Mouse (Mus musculus): ENCODE measurements at regions not wholly inside any gene's neighbourhood (a gene's known extent, or its start where the extent isn't known, plus 50 kb on each side); places are given as distances from the start of the nearest gene placed in this dataset.
A peak's percentile ranks its signal among the peaks of the same experiment; 100 is the strongest.

DNA sequence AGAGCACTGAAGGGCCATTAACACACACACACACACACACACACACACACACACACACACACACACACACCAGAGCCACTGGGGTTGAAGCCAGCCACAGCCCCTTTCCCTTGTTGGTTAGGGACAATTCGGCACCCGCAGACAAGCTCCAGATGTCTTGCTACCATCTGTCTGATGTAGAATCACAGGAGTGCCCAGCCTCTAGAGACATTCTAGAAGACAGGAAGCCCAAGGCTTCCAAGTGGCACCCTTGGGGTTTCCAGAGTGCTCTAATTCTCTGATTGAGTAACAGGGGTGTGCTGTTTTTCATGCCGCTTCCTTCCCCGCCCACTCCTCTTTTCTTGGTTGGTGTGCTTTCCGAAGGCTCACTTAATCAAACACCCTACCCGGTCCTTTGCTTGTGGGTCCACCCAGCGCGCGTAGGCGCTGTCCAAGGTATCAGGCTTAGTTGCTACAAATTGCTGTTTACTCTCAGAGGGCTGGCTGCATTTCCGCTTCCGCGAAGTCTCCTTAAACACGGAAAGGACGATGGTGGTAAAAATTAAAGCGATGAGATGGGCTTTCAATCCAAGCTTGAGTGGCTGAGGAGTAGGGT, 59.5 kb upstream of the Zbtb18 start:
- ATAC-seq = no peak
- WGBS = 21% methylated on average over 16 of the region's 16 CpGs
- no peak overlapping the region for H3K4me2 ChIP-seq (replicated peaks)
- H3K4me1 ChIP-seq (replicated peaks) = no peaks in the 10 kb centered on the region
- no peak overlapping the region for H3K4me3 ChIP-seq (replicated peaks)
- H3K36me3 ChIP-seq = no peaks in the 10 kb centered on the region
- H3K9ac ChIP-seq (replicated peaks) = no peak overlapping the region
- H3K9me3 ChIP-seq = no peaks in the 10 kb centered on the region
- H3K27ac ChIP-seq = no peak overlapping the region
- H3K27me3 ChIP-seq = no peaks in the 10 kb centered on the region

DNA sequence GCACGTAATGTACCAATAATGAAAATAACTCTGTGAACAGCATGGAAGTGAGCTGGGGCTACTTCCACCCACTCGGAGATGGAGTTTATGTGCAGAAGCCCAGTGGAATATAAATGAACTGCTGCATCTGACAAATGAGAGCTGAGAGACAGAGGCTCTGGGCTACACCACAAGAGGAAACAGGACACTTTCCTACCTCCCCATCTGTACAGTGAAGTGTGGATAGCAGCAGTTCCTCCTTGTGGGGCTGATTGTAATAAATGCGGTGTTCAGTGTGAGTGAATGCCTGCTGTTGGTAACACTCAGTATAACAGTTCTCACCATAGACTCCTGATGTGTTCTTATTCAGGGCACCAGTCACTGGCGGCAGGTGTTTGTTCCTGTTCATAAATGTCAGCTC, 60.0 kb upstream of the Zbtb18 start:
- no peak overlapping the region for H3K9ac ChIP-seq (replicated peaks)
- WGBS = 85% methylated on average over 4 of the region's 4 CpGs

DNA sequence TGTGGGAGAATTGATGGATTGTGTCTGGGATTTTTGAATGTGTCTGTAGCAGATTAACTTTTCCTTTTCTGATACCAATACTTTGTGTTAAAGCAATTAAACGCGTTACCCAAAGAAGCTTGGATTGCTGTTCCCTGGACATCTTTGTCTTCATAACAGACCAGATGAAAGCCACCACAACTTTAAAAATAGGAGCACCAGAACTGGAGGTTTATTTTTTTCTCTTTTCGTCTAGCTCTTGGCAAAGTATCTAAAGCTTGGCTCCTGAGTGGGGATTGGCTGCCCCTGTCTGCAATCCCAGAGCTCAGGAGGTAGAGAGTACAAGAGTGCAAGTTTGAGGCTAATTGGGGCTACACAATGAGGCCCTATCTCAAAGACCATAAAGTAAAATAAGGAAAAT, 64.0 kb upstream of the Zbtb18 start:
- 78% methylated on average over 3 of the region's 3 CpGs for WGBS
- H3K27me3 ChIP-seq = no peaks in the 10 kb centered on the region

More for the DNA sequence above, 60.0 kb upstream of the Zbtb18 start:
- Histone ChIP-seq H3K9me3 (no peaks in the 10 kb centered on the region), H3K4me1 (replicated peaks) (no peaks in the 10 kb centered on the region), H3K4me2 (replicated peaks) (no peak overlapping the region), H3K4me3 (replicated peaks) (no peak overlapping the region), H3K36me3 (no peaks in the 10 kb centered on the region), H3K27me3 (no peaks in the 10 kb centered on the region), H3K27ac (no peak overlapping the region)
- ATAC-seq = no peak

DNA sequence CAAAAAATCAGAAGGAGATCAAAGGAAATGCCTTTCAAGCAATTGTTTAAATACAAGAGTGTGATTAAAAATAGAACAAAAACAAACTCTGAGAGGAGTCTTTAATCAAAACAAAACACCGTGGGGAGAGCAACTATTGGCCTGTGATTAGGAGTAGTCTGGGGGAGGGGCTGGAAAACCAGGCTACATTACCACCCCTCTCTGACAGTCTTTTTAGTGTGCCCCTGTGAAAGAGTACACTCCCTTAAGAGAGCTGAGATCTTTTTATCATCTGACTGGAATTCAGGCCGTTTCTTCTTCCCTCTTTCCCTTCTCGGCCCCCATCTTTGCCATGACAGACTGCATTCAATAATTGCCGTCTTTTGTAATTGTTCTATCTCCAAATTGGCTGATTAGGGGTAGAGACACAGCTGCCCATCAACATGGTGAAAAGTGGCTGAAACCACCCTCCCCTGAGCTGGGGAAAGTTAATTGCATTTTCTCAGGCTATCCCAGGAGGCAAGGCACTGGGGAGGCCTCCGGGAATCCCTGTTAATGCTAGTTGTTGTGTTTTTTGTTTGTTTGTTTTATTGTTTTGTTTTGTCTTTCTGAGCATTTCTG, 68.8 kb upstream of the Zbtb18 start:
- ATAC-seq = peak; percentile 62; the same call in 1 of the 2 replicates
- H3K4me3 ChIP-seq (replicated peaks) = no peak overlapping the region
- peaks cover 14% of the 10 kb centered on the region for H3K4me1 ChIP-seq (replicated peaks)
- 3% methylated on average over 5 of the region's 5 CpGs for whole genome bisulfite sequencing
- no peak overlapping the region for H3K9ac ChIP-seq (replicated peaks)
- H3K27ac ChIP-seq = no peak overlapping the region
- no peaks in the 10 kb centered on the region for H3K9me3 ChIP-seq
- no peaks in the 10 kb centered on the region for H3K36me3 ChIP-seq
- H3K4me2 ChIP-seq (replicated peaks) = no peak overlapping the region
- H3K27me3 ChIP-seq = no peaks in the 10 kb centered on the region

More for the DNA sequence above, 64.0 kb upstream of the Zbtb18 start:
- Histone ChIP-seq H3K36me3 (no peaks in the 10 kb centered on the region), H3K9me3 (no peaks in the 10 kb centered on the region), H3K9ac (replicated peaks) (no peak overlapping the region), H3K27ac (no peak overlapping the region), H3K4me1 (replicated peaks) (peaks cover 11% of the 10 kb centered on the region), H3K4me3 (replicated peaks) (no peak overlapping the region), H3K4me2 (replicated peaks) (no peak overlapping the region)
- no peak for ATAC-seq

DNA sequence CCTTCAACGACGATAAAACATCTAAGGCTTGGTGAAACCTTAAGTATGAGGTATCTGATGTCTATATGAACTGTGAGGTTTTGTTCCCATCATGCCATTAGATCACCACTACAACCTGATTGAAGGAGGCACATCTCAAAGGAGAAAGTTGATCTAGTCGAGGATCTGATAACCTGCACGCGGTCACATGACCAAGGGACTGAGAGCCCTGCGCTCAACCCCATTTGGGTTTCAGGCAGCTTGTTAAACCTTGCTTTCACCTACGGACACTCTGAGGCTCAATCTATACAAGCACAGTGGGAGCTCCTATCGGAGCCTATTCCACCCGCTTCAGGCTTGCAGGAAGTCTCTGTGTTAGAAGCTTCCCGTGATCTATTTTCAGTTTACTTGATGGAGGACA, 70.1 kb upstream of the Zbtb18 start:
- WGBS = 71% methylated on average over 10 of the region's 10 CpGs
- Histone ChIP-seq H3K27ac (no peak overlapping the region), H3K4me1 (replicated peaks) (peaks cover 18% of the 10 kb centered on the region), H3K4me3 (replicated peaks) (no peak overlapping the region), H3K9ac (replicated peaks) (no peak overlapping the region), H3K36me3 (no peaks in the 10 kb centered on the region), H3K4me2 (replicated peaks) (no peak overlapping the region), H3K27me3 (no peaks in the 10 kb centered on the region), H3K9me3 (no peaks in the 10 kb centered on the region)
- no peak for ATAC-seq

DNA sequence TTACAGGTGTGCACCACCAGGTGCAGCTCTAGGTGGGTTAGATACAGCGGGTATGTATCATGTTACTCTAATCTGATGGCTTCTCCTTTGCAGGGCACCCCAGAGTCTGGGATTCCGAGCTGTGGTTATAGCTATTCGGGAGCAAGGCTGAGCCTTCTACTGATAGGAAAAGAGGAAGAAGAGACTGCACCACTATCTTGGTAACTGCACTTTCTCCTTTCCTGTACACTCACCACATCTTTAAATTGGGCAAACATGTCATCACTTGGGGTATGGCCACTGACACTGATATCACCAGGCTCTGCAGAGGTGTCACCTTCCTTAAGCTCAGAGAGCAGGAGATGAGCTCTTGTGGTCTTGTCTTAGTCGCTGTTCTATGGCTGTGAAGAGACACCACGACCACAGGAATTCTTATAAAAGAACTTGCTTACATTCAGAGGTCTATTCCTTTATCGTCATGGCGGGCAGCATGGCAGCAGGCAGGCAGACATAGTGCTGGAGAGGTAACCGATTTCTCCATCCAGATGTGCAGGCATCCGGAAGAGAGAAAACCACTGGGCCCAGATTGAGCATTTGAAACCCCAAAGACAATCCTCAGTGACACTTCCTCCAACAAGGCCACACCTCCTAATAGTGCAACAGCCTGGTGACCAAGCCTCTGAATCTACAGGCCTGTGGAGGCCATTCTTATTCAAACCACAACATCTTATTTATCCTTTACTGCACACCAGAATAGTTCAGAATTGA, 74.1 kb upstream of the Zbtb18 start:
- H3K4me1 ChIP-seq (replicated peaks) = peaks cover 19% of the 10 kb centered on the region
- H3K27ac ChIP-seq = no peak overlapping the region
- no peaks in the 10 kb centered on the region for H3K36me3 ChIP-seq
- no peak overlapping the region for H3K9ac ChIP-seq (replicated peaks)
- no peaks in the 10 kb centered on the region for H3K9me3 ChIP-seq
- no peaks in the 10 kb centered on the region for H3K27me3 ChIP-seq
- no peak overlapping the region for H3K4me2 ChIP-seq (replicated peaks)
- WGBS = 90% methylated on average over 9 of the region's 9 CpGs
- no peak overlapping the region for H3K4me3 ChIP-seq (replicated peaks)
- ATAC-seq = no peak

DNA sequence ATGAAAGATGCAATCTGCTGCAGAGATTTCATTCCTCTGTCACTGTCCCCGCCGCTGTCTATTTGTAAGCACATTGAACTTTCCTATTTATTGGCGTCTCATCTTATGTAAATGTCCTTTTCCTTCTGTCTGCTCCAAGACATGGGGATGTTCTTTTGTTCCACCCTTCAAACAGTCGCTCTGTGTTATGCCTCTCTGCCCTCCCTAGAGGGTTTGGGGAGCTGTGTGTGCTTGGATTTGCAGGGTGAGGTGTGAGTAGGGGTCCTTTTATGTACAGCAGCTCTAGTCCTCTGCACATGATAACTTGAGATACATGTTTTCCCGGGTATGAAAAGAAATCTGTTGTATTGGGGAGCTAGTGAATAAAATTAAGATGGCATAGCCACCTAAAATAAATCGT, 75.2 kb upstream of the Zbtb18 start:
- peak; percentile 89 for ATAC-seq
- H3K27me3 ChIP-seq = no peaks in the 10 kb centered on the region
- peaks cover 16% of the 10 kb centered on the region for H3K4me1 ChIP-seq (replicated peaks)
- H3K9me3 ChIP-seq = no peaks in the 10 kb centered on the region
- no peaks in the 10 kb centered on the region for H3K36me3 ChIP-seq
- H3K4me2 ChIP-seq (replicated peaks) = no peak overlapping the region
- WGBS = 29% methylated on average over 6 of the region's 6 CpGs
- no peak overlapping the region for H3K27ac ChIP-seq
- no peak overlapping the region for H3K9ac ChIP-seq (replicated peaks)
- no peak overlapping the region for H3K4me3 ChIP-seq (replicated peaks)

DNA sequence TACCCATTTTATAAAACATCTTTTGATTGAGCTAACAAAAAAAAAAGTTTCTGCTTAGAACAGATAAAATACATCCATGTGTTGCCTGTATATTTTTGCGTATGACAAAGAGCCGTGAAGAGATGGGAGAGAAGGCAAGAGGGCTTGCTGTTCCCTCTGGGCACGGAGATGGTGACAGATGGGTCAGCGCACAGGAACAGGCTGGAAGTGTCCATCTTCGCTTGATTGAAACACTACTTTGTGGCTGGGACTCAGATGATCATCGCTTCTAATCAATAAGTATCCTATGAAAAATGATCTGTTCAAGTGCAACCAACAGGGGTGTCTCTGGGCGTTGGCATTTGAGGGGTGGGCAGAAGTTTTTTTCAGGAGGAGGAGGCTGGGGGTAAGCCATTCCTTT, 75.7 kb upstream of the Zbtb18 start:
- H3K9me3 ChIP-seq = no peaks in the 10 kb centered on the region
- no peak overlapping the region for H3K4me3 ChIP-seq (replicated peaks)
- H3K36me3 ChIP-seq = no peaks in the 10 kb centered on the region
- peaks cover 16% of the 10 kb centered on the region for H3K4me1 ChIP-seq (replicated peaks)
- H3K27me3 ChIP-seq = no peaks in the 10 kb centered on the region
- WGBS = 58% methylated on average over 7 of the region's 7 CpGs
- no peak overlapping the region for H3K9ac ChIP-seq (replicated peaks)
- ATAC-seq = peak; percentile 30; the same call in 1 of the 2 replicates
- H3K4me2 ChIP-seq (replicated peaks) = no peak overlapping the region
- 0 out of 2 replicates have a peak overlapping the region, but pooled peaks have one; percentile 26 for H3K27ac ChIP-seq

DNA sequence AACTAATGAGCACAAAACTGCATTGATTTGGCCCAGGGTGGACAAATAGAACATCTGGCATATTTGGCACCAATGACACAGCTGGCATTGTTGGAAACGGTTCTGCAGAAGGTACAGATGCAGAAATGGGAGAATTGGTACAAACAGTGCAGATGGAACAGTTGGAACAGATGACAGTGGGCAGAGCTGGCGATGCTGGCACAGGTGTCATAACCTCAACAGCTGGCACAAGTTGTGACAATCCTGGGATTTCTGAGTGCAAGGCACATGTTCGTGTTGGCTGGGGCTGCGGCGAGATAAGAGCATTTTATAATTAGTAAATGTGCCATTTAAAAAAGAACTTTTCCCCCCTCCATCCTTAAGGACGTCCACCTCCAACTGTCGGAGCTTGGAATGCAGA, 77.8 kb upstream of the Zbtb18 start:
- Histone ChIP-seq H3K4me2 (replicated peaks) (no peak overlapping the region), H3K27me3 (no peaks in the 10 kb centered on the region), H3K4me1 (replicated peaks) (peaks cover 16% of the 10 kb centered on the region), H3K4me3 (replicated peaks) (no peak overlapping the region), H3K9me3 (no peaks in the 10 kb centered on the region), H3K9ac (replicated peaks) (no peak overlapping the region), H3K27ac (no peak overlapping the region), H3K36me3 (no peaks in the 10 kb centered on the region)
- 87% methylated on average over 7 of the region's 7 CpGs for WGBS
- no peak for ATAC-seq

DNA sequence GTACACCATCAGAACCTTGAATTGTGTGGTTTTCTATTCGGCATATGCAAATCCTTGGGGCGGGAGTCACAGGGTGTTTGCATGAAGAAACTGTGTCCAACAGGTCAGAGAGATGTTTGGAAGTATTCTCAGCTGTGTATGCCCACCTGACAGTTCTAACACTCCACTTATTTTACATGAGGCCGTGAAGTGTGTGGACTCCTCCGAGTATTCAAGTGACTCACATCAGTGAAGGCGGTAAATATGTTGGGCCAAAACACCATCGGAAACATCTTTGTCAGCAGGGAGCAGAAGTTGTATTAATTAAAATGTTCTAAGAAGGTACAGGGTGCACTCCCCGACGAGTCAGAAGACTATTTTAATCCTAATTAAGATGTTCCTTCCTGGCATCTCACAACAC, 79.8 kb upstream of the Zbtb18 start:
- no peak for ATAC-seq
- Histone ChIP-seq H3K9me3 (no peaks in the 10 kb centered on the region), H3K27ac (no peak overlapping the region), H3K36me3 (no peaks in the 10 kb centered on the region), H3K4me3 (replicated peaks) (no peak overlapping the region), H3K4me1 (replicated peaks) (peaks cover 15% of the 10 kb centered on the region), H3K4me2 (replicated peaks) (no peak overlapping the region), H3K27me3 (no peaks in the 10 kb centered on the region), H3K9ac (replicated peaks) (no peak overlapping the region)
- 91% methylated on average over 8 of the region's 8 CpGs for WGBS

DNA sequence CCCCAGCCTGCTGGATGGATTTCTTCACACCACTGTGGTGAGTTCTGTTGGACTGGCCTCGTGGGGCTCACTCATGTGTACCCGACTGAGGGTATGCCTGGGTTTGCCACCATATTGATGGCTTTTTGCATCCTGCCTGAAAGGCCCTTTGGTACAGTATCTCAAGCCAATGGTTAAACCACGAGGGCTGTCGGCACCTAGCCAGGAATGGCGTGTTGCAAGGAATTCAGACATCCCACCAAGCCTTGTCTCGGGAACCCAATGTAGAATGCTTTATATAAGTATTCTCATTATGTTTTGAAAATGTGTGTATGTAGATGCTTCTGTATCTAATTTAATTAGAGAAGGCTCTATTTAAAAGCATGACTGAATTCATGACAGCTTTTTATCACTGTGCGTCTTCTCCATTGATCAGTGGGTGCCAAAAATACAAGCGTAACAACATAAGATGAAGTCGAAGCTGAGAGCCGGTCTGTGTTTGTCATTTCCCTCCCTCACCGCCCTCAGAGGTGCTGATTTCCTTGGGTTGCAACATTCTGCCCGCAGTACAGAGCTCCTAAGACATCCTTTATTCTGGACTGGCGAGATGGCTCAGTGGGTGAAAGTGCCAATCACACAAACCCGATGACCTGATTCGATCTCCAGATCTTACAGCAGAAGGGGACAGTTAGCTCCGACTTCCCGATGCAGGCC, 90.5 kb upstream of the Akt3 start:
- no peak for ATAC-seq
- H3K4me3 ChIP-seq (replicated peaks) = no peak overlapping the region
- H3K27ac ChIP-seq = no peak overlapping the region
- H3K4me1 ChIP-seq (replicated peaks) = peaks cover 7% of the 10 kb centered on the region; the same call in 1 of the 2 replicates
- H3K36me3 ChIP-seq = no peaks in the 10 kb centered on the region
- H3K27me3 ChIP-seq = no peaks in the 10 kb centered on the region
- 92% methylated on average over 17 of the region's 17 CpGs for WGBS
- H3K9me3 ChIP-seq = no peaks in the 10 kb centered on the region
- H3K9ac ChIP-seq (replicated peaks) = no peak overlapping the region
- no peak overlapping the region for H3K4me2 ChIP-seq (replicated peaks)

DNA sequence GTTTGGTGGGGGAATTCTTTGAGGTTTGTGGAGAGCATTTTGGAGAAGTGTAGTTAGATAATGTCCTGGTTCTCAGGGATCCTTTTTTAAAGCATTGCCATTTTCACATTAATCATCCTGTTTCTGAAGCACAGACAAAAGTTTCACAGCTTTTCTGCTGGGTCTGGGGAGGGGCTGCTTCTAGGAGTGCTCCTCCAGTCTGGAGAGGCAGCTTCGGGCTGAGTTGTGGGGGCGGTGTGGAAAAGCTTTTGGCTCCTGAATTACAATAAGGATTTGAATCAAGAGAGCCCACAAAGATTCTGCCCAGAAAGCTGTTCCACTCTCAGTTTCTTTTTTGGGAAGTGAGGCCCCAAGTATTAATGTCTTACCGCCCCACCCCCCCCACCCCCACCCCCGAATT, 89.2 kb upstream of the Akt3 start:
- Histone ChIP-seq H3K36me3 (no peaks in the 10 kb centered on the region), H3K27ac (no peak overlapping the region), H3K4me1 (replicated peaks) (peaks cover 11% of the 10 kb centered on the region; the same call in 1 of the 2 replicates), H3K4me3 (replicated peaks) (no peak overlapping the region), H3K27me3 (no peaks in the 10 kb centered on the region), H3K9ac (replicated peaks) (no peak overlapping the region), H3K9me3 (no peaks in the 10 kb centered on the region), H3K4me2 (replicated peaks) (no peak overlapping the region)
- no peak for ATAC-seq
- 23% methylated on average over 4 of the region's 4 CpGs for WGBS

All from midbrain, embryonic 13.5 days (tissue).